Mouse (Mus musculus) testis, adult 2 months (tissue): Measurements from ENCODE around the gene Rsl24d1.

Source experiments
- CTCF ChIP-seq: fragments of 200-500 bp; IDR thresholded peaks from 2 replicates; pipeline ENCODE4 v1.5.1; 2012; ENCODE audit warnings: low read depth, mild to moderate bottlenecking, inconsistent platforms, low read length, moderate library complexity; ENCODE audit not compliant: control insufficient read depth, insufficient read depth, insufficient replicate concordance
- POLR2A ChIP-seq: fragments of 200-500 bp; IDR thresholded peaks from 2 replicates; pipeline ENCODE4 v1.6.1; 2012; ENCODE audit warnings: low read depth, mild to moderate bottlenecking, inconsistent platforms, low read length, moderate library complexity; ENCODE audit not compliant: control insufficient read depth

- TF ChIP-seq CTCF, result no peak
- TF ChIP-seq POLR2A, result no peak
Observed at GRCm38 (mm10) chr9:73103880-73104198, 9.4 kb upstream of the Rsl24d1 start.
